Mouse (Mus musculus) mouse embryonic stem cell (cell line): ENCODE measurements around the gene Gm5431.
"Not testable (repeated sequence)": the region's sequence is repeated elsewhere in the genome, so short reads cannot be mapped to it uniquely, and the experiment has no call there.

Experiments used
- in situ Hi-C, 2 experiments: fragments of 300-500 bp; cut with MboI; formaldehyde crosslinking; loops; 1 replicate in 1 of 2; 3 replicates in 1 of 2; pipeline ENCODE4 v1.14.3; 2019 to 2020; ENCODE audit warnings: low sequenced_read_pairs in 2 of 2, low pct_unique_long_range_greater_than_20kb in 1 of 2, mixed read lengths in 1 of 2; ENCODE audit not compliant: unreplicated experiment in 1 of 2

The Gm5431 gene

GRCm38 (mm10) chr11:48902021-48902420, at the start of gene Gm5431:
Gm5431 (minus strand) TSS chr11:48902214.
- in situ Hi-C loops, result no loop called here

DNA sequence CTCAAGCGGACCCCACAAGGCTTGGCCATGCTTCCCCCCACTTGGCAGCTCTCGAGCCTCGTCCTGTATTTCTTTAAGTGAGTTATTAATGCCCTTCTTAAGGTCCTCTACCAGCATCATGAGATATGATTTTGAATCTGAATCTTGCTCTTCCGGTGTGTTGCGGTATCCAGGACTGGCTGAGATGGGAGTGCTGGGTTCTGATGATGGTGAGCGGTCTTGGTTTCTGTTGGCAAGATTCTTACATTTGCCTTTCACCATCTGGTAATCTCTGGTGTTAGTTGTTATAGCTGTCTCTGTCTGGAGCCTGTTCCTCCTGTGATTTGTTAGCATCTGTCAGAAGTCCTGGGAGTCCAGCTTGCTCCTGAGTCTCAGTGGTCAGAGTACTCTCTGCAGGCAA, 44.1 kb upstream of the Gm5431 start, which contains the start of gene Psme2b:
TSS of gene Psme2b (minus strand) at position 101 of the 400 bp plus-strand sequence.
- in situ Hi-C loops, result not testable (repeated sequence)

- in situ Hi-C loops, result not testable (repeated sequence)
Observed at GRCm38 (mm10) chr11:48939286-48939685, 37.3 kb upstream of the Gm5431 start.

DNA sequence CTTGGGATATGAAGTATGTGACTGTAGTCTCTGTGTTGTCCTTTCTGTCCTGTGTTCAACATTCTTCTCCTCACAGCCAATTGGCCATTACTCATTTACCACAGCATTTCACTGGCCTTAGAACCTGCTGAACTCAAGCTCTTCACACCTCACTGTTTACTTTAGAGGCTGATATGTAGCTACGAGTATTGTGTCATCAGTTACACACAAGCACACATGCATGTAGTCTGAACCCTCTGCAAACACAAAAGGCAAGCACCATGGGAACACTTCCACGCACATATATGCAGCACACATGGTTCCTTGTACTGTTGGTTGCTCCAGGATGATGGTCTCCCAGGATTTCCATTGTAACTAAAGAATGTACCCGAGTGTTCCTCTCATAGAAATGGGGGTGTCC, 33.3 kb upstream of the Gm5431 start:
- in situ Hi-C loops, result not testable (repeated sequence)

GRCm38 (mm10) chr11:48933923-48934322, 31.9 kb upstream of the Gm5431 start:
- in situ Hi-C loops, result not testable (repeated sequence)

DNA sequence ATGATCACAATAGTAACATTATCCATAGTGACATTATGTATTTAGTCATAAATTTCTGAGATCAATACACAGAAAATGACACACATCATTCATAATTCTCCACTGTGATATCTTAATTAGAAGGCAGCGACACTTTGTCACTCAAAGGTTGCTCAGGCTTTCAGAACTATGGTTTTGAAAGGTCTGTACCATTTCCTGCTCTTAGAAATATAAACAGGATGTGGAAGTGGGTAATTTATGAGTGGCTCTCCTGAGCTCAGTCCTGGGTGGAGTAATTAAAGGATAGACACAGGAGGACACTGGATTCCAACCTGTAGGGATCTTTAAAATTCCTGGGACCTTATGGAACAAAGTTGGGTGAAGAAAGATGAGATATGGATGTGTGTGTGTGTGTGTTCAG, 31.4 kb upstream of the Gm5431 start:
- in situ Hi-C loops, result not testable (repeated sequence)

- in situ Hi-C loops, result not testable (repeated sequence)
Observed at GRCm38 (mm10) chr11:48928068-48928467, 26.1 kb upstream of the Gm5431 start.

DNA sequence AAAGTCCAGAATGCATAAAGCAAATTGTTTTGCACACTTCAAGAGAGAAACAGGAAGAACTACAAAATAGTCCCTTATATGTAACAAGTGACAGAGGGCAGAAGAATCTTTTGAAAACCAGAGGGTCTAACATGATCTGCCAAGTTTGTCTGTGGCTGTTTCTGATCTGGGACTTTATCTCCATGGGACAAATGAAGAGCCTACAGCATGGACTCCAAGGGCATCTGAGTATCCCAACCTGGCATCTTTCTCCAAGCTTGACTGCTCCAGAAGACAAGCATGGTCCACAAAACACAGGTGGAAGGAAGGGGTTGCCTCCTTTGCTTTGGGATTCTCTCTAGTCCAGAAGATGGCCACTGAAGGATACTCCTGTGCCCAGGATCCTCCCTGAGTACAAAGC, 24.4 kb upstream of the Gm5431 start:
- in situ Hi-C loops, result not testable (repeated sequence)

GRCm38 (mm10) chr11:48923818-48924217, 21.8 kb upstream of the Gm5431 start:
- in situ Hi-C loops, result not testable (repeated sequence)

GRCm38 (mm10) chr11:48918380-48918779, 16.4 kb upstream of the Gm5431 start:
- in situ Hi-C loops, result no loop called here

DNA sequence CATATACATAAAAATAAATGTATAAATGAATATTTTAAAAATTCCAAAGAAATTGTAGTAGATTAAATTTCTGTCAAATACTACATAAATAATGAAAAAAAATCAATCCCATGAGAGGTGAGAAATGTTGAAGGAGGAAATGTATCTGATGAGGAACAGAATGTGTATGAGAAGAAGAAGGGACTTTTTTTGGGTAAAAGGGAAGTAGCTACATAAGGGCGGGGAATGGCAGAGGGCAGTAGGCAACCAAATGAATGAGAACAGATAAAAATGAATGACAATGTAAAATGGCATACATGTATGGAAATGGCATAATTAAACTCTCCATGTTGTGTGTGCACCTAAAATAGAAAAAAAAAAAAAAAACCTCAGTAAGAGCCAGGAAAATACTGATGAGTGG, 11.6 kb upstream of the Gm5431 start:
- in situ Hi-C loops, result no loop called here

DNA sequence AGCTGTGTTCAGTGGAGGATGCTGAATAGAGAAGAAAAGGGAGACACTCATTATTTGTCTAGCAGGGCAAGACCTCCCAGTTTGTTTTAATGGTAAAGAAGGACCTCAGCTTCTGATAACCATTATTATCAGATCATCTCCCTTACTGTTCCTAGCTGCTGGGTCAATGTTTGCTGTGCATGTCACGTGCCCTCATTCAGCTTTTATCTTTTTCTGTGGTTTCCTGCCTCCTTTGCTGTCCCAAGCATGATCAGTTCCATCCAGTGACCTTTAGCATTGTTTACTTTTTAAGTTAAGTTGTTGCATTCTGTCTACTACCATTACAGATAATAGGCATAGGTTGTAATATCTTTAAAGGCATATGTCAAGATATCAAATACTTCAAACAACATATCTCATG, 6.4 kb upstream of the Gm5431 start:
- in situ Hi-C loops, result no loop called here

DNA sequence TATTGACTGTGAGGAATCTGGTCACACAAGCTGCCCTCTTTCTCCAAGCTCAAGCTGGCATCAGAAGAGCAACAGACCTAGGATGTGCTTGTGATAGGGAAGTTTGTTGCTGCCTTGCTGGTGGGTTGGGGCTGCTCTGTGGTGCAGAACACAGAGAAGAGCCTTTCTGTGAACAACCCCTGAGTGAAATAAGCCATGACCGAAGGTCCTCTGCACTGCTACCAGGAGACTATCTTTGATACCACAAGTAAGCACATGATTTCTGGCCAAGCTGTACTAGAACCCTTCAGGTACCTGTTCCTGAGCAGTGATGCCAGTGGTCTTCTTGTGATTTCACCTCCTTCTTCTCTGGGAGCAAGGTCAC, 465 bp downstream of the Gm5431 start:
- in situ Hi-C loops, result not testable (repeated sequence)

DNA sequence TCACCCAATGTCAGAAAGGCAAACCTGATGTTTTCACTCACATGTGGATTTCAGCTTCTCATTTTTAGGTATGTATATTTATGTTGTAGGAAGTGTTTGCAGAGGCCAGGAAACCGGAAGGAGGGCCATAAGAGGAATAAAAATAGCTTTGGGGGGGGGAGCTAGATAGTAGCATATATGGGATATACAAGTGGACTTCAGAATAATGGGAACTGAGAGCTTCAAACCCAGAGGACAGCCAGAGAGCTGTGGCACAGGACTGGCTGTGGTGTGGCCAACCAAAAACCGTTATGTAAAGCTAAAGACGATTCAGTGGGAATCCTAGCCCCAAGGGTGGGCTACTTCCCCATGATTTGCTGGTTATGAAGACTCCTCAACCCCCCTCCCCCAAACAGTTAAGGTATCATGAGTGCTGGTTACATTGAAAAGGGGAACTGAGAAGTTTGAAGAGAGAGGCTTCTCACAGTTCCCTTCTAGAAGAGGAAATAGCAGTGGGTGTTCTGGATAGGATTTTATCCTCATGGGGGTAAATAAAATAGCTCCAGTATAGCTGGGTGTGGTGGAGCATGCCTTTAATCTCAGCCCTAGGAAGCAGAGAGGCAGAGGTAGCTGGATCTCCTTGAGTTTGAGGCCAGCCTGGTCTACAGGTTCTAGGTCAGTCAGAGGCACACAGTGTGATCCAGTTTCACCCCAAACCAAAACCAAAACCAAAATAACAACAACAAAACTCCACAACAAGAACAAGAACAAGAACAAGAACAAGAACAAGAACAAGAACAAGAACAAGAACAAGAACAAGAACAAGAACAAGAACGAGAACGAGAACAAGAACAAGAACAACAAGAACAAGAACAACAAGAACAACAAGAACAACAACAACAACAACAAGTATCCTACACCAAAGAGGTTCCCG, 1.1 kb downstream of the Gm5431 start:
- in situ Hi-C loops, result not testable (repeated sequence)

DNA sequence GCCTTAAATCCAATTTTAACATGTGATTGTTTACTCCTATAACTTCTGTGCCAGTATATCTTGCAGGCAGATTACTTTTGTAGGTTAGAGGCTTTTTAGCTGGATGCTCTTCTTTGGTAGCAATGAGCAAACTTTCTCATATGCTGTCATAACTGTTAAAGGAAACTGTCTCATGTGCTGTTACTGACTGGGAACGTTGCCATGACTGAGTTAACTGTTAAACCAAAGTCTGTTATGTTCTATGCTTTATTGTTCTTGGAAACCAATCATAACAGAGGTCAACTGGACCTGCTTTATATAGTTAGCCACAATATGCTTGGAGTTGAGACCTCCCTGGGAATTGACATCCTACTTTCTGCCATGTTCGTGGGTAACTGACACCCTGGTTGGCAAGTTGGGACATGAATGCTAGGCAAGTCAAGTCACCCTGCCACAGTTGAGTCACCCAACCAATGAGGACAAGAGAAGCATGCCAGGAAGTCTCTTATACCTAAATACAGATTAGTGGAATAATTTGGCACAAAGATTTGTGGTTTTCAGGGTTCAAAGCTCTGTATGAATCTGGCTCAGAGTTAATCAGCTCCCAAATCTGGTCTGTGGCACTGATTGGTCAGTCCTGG, 3.1 kb downstream of the Gm5431 start:
- in situ Hi-C loops, result loop anchor here in 1 of 2 experiments (25.0 kb wide), 1 partner anchor 188 kb away; the partner anchor contains the start of gene Ifi47

- in situ Hi-C loops, result loop anchor here in 1 of 2 experiments (25.0 kb wide), 1 partner anchor 211 kb away; the partner anchor contains the start of gene Ifi47
Observed at GRCm38 (mm10) chr11:48876680-48877079, 25.3 kb downstream of the Gm5431 start.

- in situ Hi-C loops, result loop anchor here in 1 of 2 experiments (25.0 kb wide), 1 partner anchor 212 kb away; the partner anchor contains the start of gene Ifi47
Observed at GRCm38 (mm10) chr11:48875343-48875837, 26.6 kb downstream of the Gm5431 start.

- in situ Hi-C loops, result loop anchor here (25.0 kb wide), 1 partner anchor 388 kb away; no protein-coding TSS in a partner anchor
Observed at GRCm38 (mm10) chr11:48874465-48874864, 27.5 kb downstream of the Gm5431 start.
